Mouse (Mus musculus): ENCODE results near the gene Pdlim5. TPM values are rescaled to one million over a fixed set of nuclear protein-coding genes. Genes with fewer than 3 reads are reported as not detected.

Gene Pdlim5
- polyA plus RNA-seq, 1 experiment, result 14.3 TPM

GRCm38 (mm10) chr3:142434127-142434785 lies 38.8 kb upstream of the Pdlim5 start:
- no peak for TF ChIP-seq POLR2A (IDR thresholded peaks at IDR 0.05; ENCODE audit: borderline replicate concordance, extremely low read depth, insufficient read depth, insufficient read length, poor library complexity, severe bottlenecking)
- TF ChIP-seq CTCF (IDR thresholded peaks at IDR 0.05; ENCODE audit: borderline replicate concordance, extremely low read depth, insufficient read depth, insufficient read length), result no peak
- DNase-seq (ENCODE audit: low read depth), result peak; percentile 65

- no peak for TF ChIP-seq POLR2A (IDR thresholded peaks at IDR 0.05; ENCODE audit: borderline replicate concordance, extremely low read depth, insufficient read depth, insufficient read length, poor library complexity, severe bottlenecking)
- TF ChIP-seq CTCF (IDR thresholded peaks at IDR 0.05; ENCODE audit: borderline replicate concordance, extremely low read depth, insufficient read depth, insufficient read length), result no peak
- DNase-seq (ENCODE audit: low read depth), result no peak
Measured at GRCm38 (mm10) chr3:142431481-142431880, 36.0 kb upstream of the Pdlim5 start.

DNA sequence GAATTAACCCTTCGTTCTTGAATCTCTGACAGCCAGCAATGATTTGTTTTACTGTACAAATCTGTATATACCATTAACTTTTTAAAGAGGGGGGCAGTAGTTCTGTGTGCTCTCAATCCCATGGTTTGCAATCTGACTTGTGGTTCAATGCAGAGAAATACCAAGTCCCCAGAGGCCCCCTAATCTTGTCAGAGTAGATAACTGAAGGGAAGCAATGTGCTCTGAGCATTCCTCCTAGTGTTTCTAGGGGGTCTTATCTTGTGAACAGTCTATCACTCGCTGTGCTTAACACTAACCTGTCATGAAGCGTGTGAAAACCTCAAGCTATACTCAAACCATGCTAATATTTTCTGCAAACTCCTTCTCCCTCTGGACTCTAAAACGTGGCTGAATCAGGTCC lies 34.6 kb upstream of the Pdlim5 start:
- TF ChIP-seq POLR2A (IDR thresholded peaks at IDR 0.05; ENCODE audit: borderline replicate concordance, extremely low read depth, insufficient read depth, insufficient read length, poor library complexity, severe bottlenecking) (no peak), CTCF (IDR thresholded peaks at IDR 0.05; ENCODE audit: borderline replicate concordance, extremely low read depth, insufficient read depth, insufficient read length) (no peak)
- no peak for DNase-seq (ENCODE audit: low read depth)

DNA sequence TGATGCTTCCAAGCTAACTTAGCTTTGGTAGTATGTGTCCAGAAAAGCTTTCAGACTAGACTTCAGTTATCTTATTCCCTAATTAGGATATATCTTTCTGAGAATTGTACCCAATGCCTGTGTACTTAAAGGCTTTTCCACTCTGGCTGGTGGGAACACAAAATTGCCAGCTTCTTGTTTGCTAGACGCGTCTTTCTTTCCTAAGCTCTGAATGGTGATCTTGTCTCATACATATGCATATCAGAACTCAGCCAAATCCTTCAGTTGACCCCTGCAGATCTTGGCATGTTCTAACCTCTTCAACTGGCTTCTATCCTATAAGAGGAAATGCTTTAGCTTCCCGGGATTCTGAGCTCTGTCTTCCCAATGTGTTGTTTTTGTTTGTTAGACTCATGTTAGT lies 31.3 kb upstream of the Pdlim5 start:
- peak; percentile 37 for DNase-seq (ENCODE audit: low read depth)

GRCm38 (mm10) chr3:142424134-142424533 lies 28.6 kb upstream of the Pdlim5 start:
- TF ChIP-seq CTCF (IDR thresholded peaks at IDR 0.05; ENCODE audit: borderline replicate concordance, extremely low read depth, insufficient read depth, insufficient read length), result no peak
- no peak for TF ChIP-seq POLR2A (IDR thresholded peaks at IDR 0.05; ENCODE audit: borderline replicate concordance, extremely low read depth, insufficient read depth, insufficient read length, poor library complexity, severe bottlenecking)
- no peak for DNase-seq (ENCODE audit: low read depth)

More for the DNA sequence above, 31.3 kb upstream of the Pdlim5 start:
- TF ChIP-seq POLR2A (IDR thresholded peaks at IDR 0.05; ENCODE audit: borderline replicate concordance, extremely low read depth, insufficient read depth, insufficient read length, poor library complexity, severe bottlenecking) (no peak), CTCF (IDR thresholded peaks at IDR 0.05; ENCODE audit: borderline replicate concordance, extremely low read depth, insufficient read depth, insufficient read length) (no peak)

- DNase-seq (ENCODE audit: low read depth), result no peak
- TF ChIP-seq CTCF (IDR thresholded peaks at IDR 0.05; ENCODE audit: borderline replicate concordance, extremely low read depth, insufficient read depth, insufficient read length) (no peak), POLR2A (IDR thresholded peaks at IDR 0.05; ENCODE audit: borderline replicate concordance, extremely low read depth, insufficient read depth, insufficient read length, poor library complexity, severe bottlenecking) (no peak)
Measured at GRCm38 (mm10) chr3:142423501-142423917, 28.0 kb upstream of the Pdlim5 start.

DNA sequence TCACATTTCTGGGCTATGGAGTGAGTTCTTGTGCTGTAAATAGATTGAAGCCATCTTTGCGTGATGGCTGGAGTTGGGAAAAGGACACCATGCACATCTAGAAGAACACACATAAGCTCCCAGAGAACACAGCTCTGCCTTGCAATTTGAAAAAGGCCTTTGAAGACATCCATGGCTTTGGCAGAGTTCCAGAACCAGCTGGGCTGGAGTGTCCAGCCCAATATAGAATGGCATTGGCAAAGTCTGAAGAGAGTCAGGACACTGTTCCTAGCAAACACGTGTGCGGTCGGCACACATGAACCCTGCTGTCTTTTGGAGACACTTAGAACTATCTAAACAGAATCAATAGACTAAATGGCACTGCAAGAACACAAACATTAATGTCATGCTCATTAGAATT lies 26.7 kb upstream of the Pdlim5 start:
- TF ChIP-seq CTCF (IDR thresholded peaks at IDR 0.05; ENCODE audit: borderline replicate concordance, extremely low read depth, insufficient read depth, insufficient read length) (no peak), POLR2A (IDR thresholded peaks at IDR 0.05; ENCODE audit: borderline replicate concordance, extremely low read depth, insufficient read depth, insufficient read length, poor library complexity, severe bottlenecking) (no peak)
- DNase-seq (ENCODE audit: low read depth), result peak; percentile 57

DNA sequence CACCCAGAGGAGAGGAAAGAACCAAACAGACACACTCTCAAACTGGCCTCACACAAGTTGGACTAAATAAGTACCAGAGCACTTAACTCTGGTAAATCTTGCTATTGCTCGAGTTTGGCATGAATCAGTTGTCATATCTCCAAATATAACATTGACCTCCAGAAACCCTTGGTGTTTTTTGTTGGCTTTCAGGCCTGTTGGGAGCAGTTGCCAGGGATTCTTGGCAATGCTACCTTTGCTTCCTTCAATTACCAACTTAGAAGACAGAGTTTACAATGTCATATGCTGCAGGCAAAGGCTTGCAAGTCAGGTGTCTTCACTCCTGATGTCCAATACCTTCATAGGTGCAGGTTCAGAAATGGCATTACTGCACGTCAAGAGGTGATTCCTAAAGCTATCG lies 26.0 kb upstream of the Pdlim5 start:
- no peak for DNase-seq (ENCODE audit: low read depth)
- TF ChIP-seq CTCF (IDR thresholded peaks at IDR 0.05; ENCODE audit: borderline replicate concordance, extremely low read depth, insufficient read depth, insufficient read length) (no peak), POLR2A (IDR thresholded peaks at IDR 0.05; ENCODE audit: borderline replicate concordance, extremely low read depth, insufficient read depth, insufficient read length, poor library complexity, severe bottlenecking) (no peak)

- TF ChIP-seq POLR2A (IDR thresholded peaks at IDR 0.05; ENCODE audit: borderline replicate concordance, extremely low read depth, insufficient read depth, insufficient read length, poor library complexity, severe bottlenecking), result no peak
- no peak for TF ChIP-seq CTCF (IDR thresholded peaks at IDR 0.05; ENCODE audit: borderline replicate concordance, extremely low read depth, insufficient read depth, insufficient read length)
- DNase-seq (ENCODE audit: low read depth), result no peak
Measured at GRCm38 (mm10) chr3:142417996-142418395, 22.5 kb upstream of the Pdlim5 start.

GRCm38 (mm10) chr3:142413345-142413885 lies 17.9 kb upstream of the Pdlim5 start:
- no peak for TF ChIP-seq POLR2A (IDR thresholded peaks at IDR 0.05; ENCODE audit: borderline replicate concordance, extremely low read depth, insufficient read depth, insufficient read length, poor library complexity, severe bottlenecking)
- no peak for TF ChIP-seq CTCF (IDR thresholded peaks at IDR 0.05; ENCODE audit: borderline replicate concordance, extremely low read depth, insufficient read depth, insufficient read length)
- DNase-seq (ENCODE audit: low read depth), result no peak

GRCm38 (mm10) chr3:142410930-142411329 lies 15.4 kb upstream of the Pdlim5 start:
- TF ChIP-seq POLR2A (IDR thresholded peaks at IDR 0.05; ENCODE audit: borderline replicate concordance, extremely low read depth, insufficient read depth, insufficient read length, poor library complexity, severe bottlenecking), result no peak
- TF ChIP-seq CTCF (IDR thresholded peaks at IDR 0.05; ENCODE audit: borderline replicate concordance, extremely low read depth, insufficient read depth, insufficient read length), result no peak
- DNase-seq (ENCODE audit: low read depth), result no peak

Measured in brain, embryonic 14.5 days (tissue).